Mouse (Mus musculus) urinary bladder, postnatal 10 days (tissue): ENCODE data around the gene Trim37.

Experiments used
- DNase-seq: peaks from one replicate; pipeline ENCODE4 v3.0.0; 2022; ENCODE audit warnings: low spot score

Trim37 gene

GRCm38 (mm10) chr11:87126824-87127816 lies at the start of gene Trim37:
Gene Trim37 (plus strand): TSS chr11:87127077.
- DNase-seq = peak; percentile 41

- no peak for DNase-seq
These were observed 43.2 kb upstream of the Trim37 start for GRCm38 (mm10) chr11:87083712-87084111.

GRCm38 (mm10) chr11:87085461-87085860 lies 41.4 kb upstream of the Trim37 start:
- DNase-seq = no peak

- DNase-seq = peak; percentile 39
These were observed 40.4 kb upstream of the Trim37 start, which contains the start of gene Smg8 for GRCm38 (mm10) chr11:87086290-87086984. Gene Smg8 (minus strand): TSS chr11:87086774.

GRCm38 (mm10) chr11:87087142-87087541 lies 39.7 kb upstream of the Trim37 start:
- DNase-seq = no peak

GRCm38 (mm10) chr11:87108409-87108754 lies 18.5 kb upstream of the Trim37 start, which contains the start of gene Prr11:
Gene Prr11 (minus strand): TSS chr11:87108708.
- no peak for DNase-seq

GRCm38 (mm10) chr11:87108755-87109518 lies 17.9 kb upstream of the Trim37 start, which contains the start of gene Ska2:
Gene Ska2 (plus strand): TSS chr11:87109234.
- peak; percentile 86 for DNase-seq

GRCm38 (mm10) chr11:87109519-87110171 lies 17.2 kb upstream of the Trim37 start:
- no peak for DNase-seq

- DNase-seq = no peak
These were observed 16.5 kb upstream of the Trim37 start for GRCm38 (mm10) chr11:87110172-87110909.

- no peak for DNase-seq
These were observed 5.0 kb upstream of the Trim37 start for GRCm38 (mm10) chr11:87121864-87122263.

- no peak for DNase-seq
These were observed 1.3 kb upstream of the Trim37 start for GRCm38 (mm10) chr11:87125562-87125961.

GRCm38 (mm10) chr11:87126281-87126823 lies 525 bp upstream of the Trim37 start:
- no peak for DNase-seq

GRCm38 (mm10) chr11:87136233-87136632 lies 9.4 kb downstream of the Trim37 start:
- DNase-seq = no peak

- DNase-seq = no peak
These were observed 31.1 kb downstream of the Trim37 start for GRCm38 (mm10) chr11:87158012-87158411.

GRCm38 (mm10) chr11:87162687-87163086 lies 35.8 kb downstream of the Trim37 start:
- no peak for DNase-seq

GRCm38 (mm10) chr11:87163751-87164150 lies 36.9 kb downstream of the Trim37 start:
- DNase-seq = no peak

GRCm38 (mm10) chr11:87173625-87174024 lies 46.7 kb downstream of the Trim37 start:
- no peak for DNase-seq

- DNase-seq = no peak
These were observed 48.2 kb downstream of the Trim37 start for GRCm38 (mm10) chr11:87175031-87175430.

- DNase-seq = no peak
These were observed 85.4 kb downstream of the Trim37 start for GRCm38 (mm10) chr11:87212313-87212712.

GRCm38 (mm10) chr11:87222686-87223085 lies 95.8 kb downstream of the Trim37 start:
- no peak for DNase-seq
